Mouse (Mus musculus) left cerebral cortex, postnatal 10 days (tissue): ENCODE results near the gene Defb25. TPM values are rescaled to one million over a fixed set of nuclear protein-coding genes. Genes with fewer than 3 reads are reported as not detected.

Source experiments
- DNase-seq, 2 experiments: peaks; one replicate each; pipeline ENCODE4 v3.0.0; 2021 to 2022; ENCODE audit warnings: low spot score in 2 of 2, mixed read lengths in 1 of 2; ENCODE audit errors: extremely low spot score in 1 of 2
- intact Hi-C: fragments of 180-260 bp; cut with DNase I; formaldehyde crosslinking; loops from one replicate; pipeline ENCODE4 v1.15.1; 2025
- total RNA-seq, 2 experiments: library from RNA; stranded (reverse); gene quantifications; 2 replicates each; pipeline ENCODE4 v1.2.3; 2021

Gene Defb25
- total RNA-seq, 2 experiments from 2014 or later = not detected

DNA sequence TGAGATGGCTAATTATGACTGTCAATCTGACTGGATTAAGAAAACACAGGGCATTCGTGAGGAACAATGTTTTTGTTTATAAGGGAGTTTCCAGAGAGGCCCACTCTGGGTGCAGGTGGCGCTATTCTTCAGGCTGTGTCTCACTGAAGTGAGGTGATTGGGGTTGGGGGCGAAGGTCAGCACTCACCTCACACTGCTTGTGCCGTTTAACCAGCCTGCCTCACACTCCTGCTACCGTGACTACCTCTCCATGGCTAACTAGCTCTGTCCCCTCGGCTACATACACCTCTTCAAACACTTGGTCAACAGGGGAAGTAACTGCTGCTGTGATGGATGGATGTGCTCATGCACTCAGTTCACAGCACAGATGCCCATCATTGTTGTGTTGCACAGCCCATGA, 33.8 kb downstream of the Defb25 start:
- intact Hi-C loops = no loop called here
- no peak for DNase-seq

DNA sequence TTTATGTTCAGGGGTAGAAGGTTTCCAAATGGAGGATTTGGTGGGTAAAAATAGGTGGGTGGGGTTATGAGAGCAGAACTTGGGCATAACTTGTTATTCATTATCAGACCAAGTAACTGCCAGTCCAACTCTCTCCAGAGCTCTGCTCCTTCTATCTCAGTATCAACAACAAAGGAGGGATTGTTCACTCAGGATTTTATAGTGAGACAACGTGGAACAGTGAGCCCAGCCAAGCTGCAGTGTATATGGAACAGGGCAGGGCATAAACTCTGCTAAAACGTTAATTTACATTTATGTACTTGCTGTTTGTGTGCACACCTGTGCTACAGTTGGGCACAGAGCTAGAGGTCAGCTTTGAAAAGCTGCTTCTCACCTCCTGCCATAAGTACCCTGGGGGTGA, 34.4 kb downstream of the Defb25 start:
- DNase-seq = no peak
- intact Hi-C loops = no loop called here

DNA sequence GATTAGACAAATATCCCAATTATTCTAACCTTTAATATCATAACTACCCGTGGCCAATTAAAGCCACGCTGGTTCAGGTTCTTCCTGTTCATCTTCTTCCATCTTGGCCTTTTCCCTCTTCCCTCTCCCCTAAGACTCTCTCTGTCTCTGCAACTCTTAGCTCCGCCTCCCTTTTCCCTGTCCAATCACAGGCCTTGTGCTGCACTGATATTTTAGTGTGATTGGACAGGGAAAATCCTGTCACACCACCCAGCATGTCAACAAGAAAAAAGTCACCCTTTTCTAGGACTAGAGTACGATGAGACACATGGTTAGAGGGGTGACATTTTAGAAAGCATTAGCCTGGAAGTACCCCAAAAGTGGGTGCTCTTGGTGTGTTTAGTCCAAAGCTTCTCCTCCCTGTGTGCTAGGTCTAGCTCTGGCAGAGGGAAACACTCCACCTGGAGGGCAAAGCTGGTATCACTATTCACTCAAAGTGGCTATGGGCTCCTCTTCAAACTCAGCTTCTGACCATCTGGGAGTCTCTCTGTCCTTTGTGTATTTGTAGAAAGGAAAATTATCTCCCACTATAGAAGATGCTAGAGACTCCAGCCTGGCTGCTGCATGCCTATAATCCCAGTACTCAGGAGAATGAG, 35.8 kb downstream of the Defb25 start:
- no peak for DNase-seq
- intact Hi-C loops = no loop called here

DNA sequence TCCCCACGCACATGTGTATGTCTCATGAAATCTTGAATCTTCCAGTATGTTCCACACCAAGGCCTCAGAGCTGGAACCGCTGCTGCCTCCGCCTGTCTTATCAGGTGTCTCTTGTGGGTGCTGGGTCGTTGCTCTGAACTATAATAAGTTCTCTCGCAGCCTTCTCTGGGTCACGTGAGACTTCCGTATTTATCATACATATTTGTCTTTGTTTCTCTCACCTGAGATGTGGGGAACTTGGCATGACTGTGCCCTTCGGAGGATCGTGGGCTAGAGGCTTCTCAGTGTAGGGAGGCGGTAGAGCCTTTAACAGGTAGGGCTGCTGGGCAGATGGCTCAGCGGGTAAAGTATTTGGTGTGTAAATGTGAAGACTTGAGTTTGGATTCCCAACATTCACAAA, 42.2 kb downstream of the Defb25 start:
- intact Hi-C loops = no loop called here
- no peak for DNase-seq

DNA sequence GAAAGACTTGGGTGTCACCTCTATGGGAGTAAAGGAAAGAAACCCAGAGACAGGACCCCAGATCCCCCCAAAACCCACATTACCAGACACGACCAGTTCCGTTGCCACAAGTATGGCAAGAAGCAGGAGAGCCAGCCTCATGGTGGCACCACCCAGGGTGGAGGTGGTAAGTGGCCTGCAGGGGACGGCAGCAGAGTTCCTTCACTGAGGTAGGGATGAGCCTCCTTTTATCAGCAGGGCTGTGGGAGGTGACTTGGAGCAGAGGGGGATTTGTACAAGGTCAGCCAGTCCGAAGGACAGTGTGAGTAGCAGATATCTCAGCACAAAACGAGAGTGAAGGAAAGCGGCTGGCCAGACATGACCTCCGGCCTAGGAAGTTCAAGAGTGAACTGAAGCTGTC, 42.7 kb downstream of the Defb25 start, which contains the start of gene Defb19:
Defb19 (minus strand) TSS at position 206 of the 400 bp plus-strand sequence.
- intact Hi-C loops = no loop called here
- no peak for DNase-seq

DNA sequence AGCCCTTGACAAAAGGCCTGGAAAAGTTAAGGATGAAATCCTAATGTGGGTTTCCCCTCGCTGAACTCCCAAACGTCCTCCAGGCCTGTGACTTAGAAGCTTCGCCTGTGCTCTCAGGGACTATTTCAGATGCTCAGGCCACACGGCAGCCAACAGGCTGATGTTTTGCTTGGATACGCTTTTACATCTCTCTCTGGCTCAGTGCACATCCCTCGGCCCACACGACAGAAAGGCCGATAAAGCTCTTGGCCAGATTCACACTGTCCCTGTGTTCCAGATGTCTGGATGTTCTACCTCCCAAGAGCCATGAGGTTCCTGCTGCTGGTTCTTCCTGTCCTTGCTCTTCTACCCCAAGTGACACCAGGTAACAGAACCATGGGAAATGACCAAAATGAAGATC, 49.4 kb downstream of the Defb25 start:
- intact Hi-C loops = no loop called here
- DNase-seq = no peak

Other genes with a start within 250 kb of the Defb25 start
- 10 to 100 TPM; 37.5 to 53.4 TPM for gene Nrsn2, start 246.4 kb downstream of the Defb25 start, total RNA-seq
- 10 to 100 TPM; 35.3 to 38.0 TPM for gene Sox12, start 225.0 kb downstream of the Defb25 start, total RNA-seq
- gene Zcchc3, start 208.0 kb downstream of the Defb25 start, total RNA-seq = 10 to 100 TPM; 10.6 to 10.9 TPM
- 1 to 10 TPM; 3.4 to 3.7 TPM for gene 6820408C15Rik, start 207.5 kb downstream of the Defb25 start, total RNA-seq
- gene Defb23, start 158.4 kb downstream of the Defb25 start, total RNA-seq = not detected
- gene Defb20, start 146.0 kb downstream of the Defb25 start, total RNA-seq = not detected
- not detected for gene Defb22, start 132.9 kb downstream of the Defb25 start, total RNA-seq
- not detected for gene Defb26, start 111.4 kb downstream of the Defb25 start, total RNA-seq
- gene Defb28, start 104.8 kb downstream of the Defb25 start, total RNA-seq = not detected
- gene Defb29, start 83.0 kb downstream of the Defb25 start, total RNA-seq = not detected
- gene Gm17416, start 53.7 kb downstream of the Defb25 start, total RNA-seq = not detected
- gene Defb21, start 50.3 kb downstream of the Defb25 start, total RNA-seq = not detected
- gene Defb19, start 42.7 kb downstream of the Defb25 start, total RNA-seq = not detected
- not detected for gene Defb45, start 23.7 kb downstream of the Defb25 start, total RNA-seq
- not detected for gene Defb36, start 18.7 kb downstream of the Defb25 start, total RNA-seq
- 1 to 10 TPM; 1.5 TPM for gene Rem1, start 3.9 kb upstream of the Defb25 start, total RNA-seq
- gene H13, start 46.4 kb upstream of the Defb25 start, total RNA-seq = 100 to 1,000 TPM in 1 of 2 experiments, 10 to 100 TPM in 1; 99.7 to 115 TPM
- gene Mcts2, start 64.0 kb upstream of the Defb25 start, total RNA-seq = 10 to 100 TPM; 22.9 to 28.1 TPM
- gene Id1, start 113.2 kb upstream of the Defb25 start, total RNA-seq = 10 to 100 TPM; 20.6 to 24.5 TPM
- gene Cox4i2, start 131.1 kb upstream of the Defb25 start, total RNA-seq = 1 to 10 TPM; 1.7 to 1.8 TPM
- gene Bcl2l1, start 208.7 kb upstream of the Defb25 start, total RNA-seq = 100 to 1,000 TPM; 118 to 123 TPM
- 1 to 10 TPM; 4.3 to 5.0 TPM for gene Tpx2, start 224.9 kb upstream of the Defb25 start, total RNA-seq